Mouse (Mus musculus) lung, postnatal 25 days (tissue): ENCODE measurements around the gene Bnipl.

ENCODE experiments used
- DNase-seq: peaks from one replicate; pipeline ENCODE4 v3.0.0; 2022; ENCODE audit warnings: low spot score

Gene Bnipl

DNA sequence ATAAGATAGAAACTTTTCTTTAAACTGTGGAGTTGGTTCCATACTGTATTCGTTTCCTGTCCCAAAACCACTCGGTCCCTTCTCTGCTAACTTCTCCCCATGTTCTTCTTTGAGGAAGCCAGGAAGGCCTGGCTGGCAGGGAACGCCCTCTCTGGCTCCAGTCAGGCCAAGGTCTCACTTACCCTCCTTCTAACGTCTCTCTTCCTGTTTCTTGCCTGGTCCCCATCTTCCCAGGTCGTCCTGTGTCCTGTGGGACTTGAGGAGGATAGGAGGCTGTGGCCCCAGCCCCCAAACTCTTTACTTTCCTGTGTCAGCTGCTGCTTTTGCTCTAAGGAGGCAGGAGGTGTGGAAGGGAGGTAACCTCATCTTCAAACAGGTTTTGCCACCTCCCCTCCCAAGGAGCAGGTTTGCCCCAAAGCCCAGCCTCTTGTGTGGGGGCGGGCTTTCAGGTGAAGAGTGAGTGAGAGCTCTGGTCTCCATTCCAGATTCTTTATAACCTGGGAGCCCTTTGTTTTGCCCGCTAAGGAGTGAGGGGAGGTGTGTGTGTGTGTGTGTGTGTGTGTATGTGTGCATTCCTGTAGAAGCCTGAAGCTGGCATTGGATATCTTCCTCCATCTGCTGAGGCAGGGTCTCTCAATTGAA lies at the start of gene Bnipl:
Gene Bnipl, minus strand, starts transcription at position 411 of the 642 bp plus-strand sequence.
- peak; percentile 29 for DNase-seq

DNA sequence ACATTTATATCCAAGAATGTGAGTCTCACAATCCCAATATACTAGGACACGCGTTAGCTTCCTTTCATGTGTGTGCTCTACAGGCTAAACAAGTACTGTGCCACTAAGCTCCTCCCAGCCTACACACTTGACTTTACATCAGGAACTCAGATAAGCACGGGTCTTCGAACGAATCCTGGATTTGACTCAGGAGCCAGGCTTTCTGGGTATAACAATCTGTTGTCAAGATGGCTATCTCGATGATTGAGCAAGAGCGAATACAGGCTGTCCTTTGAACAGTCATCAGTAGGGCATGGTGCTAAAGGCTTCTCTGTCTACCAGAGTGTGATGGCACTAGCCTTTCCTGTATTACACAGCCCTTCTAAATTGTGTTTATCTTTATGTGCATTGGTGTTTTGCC lies 47.0 kb upstream of the Bnipl start:
- no peak for DNase-seq

DNA sequence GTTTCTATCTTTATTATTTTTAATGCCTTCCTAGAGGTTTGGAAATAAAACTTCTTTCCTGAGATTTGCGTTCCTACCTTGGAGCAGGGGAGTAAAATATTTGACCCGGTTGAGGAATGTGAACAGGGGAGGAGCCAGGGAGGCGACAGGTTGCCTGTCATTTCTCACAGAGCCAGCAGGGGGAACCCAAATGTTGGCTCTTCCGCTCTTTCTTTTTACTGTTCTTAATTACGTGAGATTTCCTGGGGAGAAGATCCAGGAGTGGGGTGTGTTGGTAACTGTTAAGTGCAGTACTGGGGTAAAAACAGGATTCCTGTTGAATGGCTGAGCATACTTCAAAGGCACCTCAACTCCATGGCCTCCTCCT lies 45.1 kb upstream of the Bnipl start:
- peak; percentile 67 for DNase-seq

DNA sequence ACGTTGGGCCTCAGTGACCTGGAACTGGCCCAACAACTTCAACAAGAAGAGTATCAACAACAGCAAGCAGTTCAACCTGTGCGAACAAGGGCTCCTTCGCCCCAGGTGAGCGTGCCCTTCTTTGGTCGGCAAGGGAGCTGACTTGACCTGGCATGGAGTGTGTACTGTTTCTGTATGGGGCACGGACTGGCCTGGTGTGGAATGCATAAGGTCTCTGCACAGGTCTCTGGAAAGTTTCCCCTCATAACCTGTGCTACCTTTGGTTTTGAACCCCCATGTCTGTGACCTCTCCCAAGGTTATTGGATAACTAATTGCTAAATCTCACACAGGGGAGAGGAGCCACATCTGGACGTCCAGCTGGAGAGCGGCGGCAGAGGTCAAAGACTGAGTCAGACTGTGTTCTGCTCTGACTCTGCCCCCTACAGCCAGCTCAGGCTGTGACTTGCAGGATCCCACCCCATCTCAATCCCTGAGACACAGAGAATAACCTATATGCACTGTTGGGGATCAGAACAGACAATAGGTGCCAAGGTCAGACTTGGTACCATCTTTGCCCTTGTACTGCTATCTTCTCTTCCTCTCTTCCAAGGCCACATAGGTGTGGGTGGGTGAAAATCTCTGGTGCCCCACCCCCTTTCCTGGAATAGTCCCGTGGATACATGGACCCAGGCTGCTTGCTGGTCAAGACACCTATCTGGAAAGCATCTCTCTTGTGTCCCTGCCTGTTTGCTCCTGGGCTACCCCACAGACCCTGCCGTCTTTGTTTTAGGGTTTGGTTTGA lies 44.5 kb upstream of the Bnipl start:
- DNase-seq, result no peak

DNA sequence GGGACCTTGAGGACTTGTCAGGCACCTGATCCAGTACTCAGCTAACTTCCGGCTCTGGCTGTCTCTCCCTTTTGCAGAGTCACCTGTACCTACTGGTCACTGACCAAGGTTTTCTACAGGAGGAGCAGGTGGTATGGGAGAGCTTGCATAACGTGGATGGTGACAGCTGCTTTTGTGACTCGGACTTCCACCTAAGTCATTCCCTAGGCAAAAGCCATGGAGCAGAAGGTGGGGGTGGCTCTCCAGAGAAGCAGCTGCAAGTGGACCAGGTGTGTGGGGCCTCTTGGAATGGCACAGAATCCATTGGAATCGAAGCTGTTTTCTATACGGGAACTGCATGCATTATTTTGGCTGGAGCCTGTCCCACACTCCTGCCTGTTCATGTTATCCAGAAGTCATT lies 43.7 kb upstream of the Bnipl start:
- DNase-seq, result no peak

DNA sequence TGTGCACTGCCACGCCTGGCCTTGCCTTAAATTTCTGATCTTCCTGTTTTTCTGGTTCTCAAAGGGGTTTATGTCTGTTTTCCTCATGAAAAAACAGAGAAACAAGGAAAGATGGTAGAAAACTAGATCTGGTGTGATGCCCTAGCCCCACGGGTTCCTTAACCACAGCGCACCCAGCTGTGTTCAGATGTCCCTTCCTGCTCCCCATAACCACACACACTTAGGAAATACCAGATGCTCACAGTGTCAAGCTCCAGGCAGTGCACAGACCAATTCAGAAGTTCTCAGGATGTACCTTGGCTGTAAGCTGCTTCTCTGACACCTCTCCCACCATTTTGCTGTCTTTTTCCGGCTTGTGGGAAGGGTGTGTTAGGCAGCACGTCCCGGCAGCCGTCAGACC lies 43.3 kb upstream of the Bnipl start:
- DNase-seq, result no peak

DNA sequence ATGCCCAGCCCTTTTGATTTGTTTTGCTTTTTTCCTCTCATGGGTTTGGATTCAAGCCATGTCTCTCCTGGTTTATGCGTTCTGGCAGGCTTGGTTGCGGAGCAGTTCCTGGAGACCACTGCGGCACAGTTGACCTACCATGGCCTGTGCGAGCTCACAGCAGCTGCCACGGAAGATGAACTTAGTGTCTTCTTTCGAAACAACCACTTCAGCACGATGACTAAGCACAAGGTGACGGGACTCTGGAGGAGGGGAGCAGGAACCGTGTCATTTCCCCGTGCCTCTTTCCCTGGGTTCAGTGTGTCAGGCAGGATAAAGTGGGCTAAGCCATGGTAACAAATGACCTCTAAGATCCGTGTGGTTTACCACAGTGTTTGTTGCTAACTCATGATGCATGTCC lies 42.5 kb upstream of the Bnipl start:
- DNase-seq, result peak; percentile 52

DNA sequence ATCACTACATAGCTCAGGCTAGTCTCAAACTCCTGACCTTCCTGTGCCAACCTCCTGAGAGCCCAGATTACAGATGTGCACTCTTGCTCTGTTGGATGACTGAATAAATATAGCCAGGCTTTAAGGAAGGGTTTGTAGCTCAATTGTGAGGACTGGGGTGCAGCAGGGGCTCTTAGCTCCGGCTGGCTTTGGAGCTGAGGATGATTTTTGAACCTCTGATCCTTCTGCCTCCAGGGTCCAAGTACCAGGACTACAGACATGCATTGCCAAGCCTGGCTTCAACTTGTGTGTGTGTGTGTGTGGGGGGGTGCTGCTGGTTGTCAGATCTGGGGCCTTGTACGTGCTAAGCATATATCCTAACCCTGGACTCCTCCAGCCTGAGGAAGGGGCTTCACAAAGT lies 41.9 kb upstream of the Bnipl start:
- no peak for DNase-seq

DNA sequence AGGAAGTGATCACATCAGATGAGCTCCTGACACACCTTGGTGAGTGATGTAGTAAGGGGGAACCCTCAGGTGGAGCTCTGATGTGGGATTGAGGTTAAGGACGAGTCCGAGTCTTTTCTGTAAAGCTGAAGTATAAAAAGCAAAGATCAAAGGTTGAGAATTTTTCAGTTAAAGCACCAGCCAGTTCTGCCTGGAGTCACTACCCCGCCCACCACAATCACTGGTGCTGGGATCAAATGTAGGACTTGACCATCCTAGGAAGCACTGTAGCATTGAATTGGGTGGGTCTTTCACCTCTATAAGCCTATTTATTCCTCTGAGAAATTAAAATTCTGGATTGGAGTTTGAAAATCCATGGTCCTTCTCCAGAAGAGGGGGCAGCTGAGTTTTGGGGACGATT lies 40.0 kb upstream of the Bnipl start:
- no peak for DNase-seq

DNA sequence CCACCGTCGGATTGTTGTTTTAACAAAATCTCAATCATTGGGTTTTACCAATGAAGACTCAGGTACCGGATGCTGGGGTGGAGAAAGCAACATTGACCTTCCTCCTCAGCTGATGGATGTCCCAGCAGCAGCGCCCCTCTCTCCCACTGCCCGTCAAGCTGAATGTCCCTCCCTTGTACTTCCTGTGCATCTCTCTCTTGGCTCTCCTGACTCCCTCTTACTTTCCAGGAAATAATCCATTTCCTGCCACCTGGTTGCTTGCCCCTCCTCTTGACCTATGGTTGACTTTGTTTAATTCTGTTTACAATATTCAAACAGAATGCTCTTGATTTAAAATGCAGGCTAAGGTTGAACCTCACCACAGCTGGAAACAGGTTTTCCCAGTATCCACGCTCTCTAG lies 39.2 kb upstream of the Bnipl start:
- no peak for DNase-seq

DNA sequence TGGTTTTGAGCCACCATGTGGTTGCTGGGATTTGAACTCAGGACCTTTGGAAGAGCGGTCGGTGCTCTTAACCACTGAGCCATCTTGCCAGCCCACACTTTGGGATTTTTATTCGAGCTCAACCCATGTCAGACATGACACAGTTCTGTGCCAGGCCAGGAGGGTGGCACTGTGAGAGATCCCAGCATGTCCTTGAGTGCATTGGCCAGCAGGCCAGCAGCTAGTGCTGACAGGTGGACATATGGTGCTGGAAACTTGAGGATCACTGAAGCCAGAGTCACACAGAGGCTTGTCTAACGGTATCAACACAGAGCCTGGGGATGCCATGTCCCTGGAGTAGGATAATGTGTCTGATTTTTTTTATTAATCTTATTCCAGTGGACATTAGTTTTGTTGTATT lies 38.4 kb upstream of the Bnipl start:
- no peak for DNase-seq

DNA sequence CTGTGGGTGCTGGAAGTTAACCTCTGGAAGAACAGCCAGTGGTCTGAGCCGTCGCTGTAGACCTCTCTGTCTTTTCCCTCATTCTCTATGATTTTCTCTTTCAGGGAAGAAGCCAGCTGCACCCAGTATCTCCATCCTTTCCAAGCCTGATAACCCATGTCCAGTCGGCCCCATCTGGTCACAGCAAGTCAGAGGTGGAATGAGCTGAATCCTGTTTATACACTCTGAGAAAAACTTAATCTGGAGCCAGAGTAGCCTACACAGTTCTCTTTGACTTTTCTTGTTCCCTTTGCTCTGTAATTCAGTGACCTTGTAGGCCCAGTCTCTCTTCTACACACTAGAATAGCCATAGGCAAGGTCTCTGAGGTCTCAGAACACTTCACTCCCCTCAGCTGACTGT lies 36.5 kb upstream of the Bnipl start:
- DNase-seq, result no peak

DNA sequence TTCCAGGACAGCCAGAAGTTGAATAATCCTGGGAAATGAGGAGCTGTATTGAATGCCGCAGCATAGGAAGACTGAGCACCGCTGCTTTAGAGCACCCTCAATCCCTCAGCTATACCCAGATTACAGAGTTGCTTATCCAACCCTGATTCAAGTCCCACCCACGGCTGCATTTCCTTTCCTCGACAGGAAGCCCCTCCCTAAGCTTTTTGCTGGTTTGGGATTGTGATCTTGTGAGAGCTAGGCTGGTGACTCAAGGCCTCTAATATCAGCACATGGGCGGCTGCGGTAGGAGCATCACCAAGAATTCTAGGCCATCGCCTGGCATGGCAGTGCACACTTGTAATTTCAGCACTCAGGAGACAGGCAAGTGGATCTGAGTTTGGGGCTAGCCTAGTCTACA lies 35.5 kb upstream of the Bnipl start:
- peak; percentile 47 for DNase-seq

DNA sequence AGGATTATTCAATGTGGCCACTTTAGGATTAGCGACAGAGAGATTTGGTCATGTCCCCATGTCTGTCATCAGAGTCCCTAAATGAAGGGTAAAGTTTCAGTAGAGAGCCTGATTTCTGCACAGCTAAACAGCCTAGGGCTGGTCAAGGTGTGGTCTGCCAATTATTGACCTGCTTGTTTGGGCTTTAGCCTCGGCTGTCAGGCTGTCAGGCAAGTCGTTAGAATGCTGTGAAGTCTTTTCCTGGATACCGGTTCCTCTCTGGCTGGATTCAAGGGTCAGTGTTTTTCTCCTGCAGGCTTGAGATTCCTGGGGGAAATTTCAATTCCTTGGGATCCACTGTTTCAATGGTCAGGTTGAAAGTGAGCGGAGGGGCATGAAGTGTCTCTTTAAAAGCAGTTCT lies 35.0 kb upstream of the Bnipl start:
- DNase-seq, result no peak

DNA sequence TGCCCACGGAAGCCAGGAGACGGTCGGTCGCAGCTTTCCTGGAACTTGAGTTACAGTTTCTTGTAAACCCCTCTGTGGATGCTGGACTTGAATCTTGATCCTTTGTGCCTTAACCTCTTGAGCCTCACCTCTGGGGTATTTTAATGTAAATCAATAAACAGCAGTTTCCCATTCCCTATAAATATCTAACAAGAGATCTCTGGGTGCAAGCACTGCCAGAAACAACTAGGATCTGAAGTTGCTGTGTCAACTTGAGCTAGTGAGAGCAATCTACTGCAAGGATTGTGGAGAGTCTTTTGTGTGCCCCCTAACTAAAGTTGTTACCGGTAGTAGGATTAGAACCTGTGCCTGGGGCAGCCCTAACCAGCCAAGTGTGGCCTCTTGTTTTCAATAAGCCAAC lies 34.4 kb upstream of the Bnipl start:
- DNase-seq, result no peak

DNA sequence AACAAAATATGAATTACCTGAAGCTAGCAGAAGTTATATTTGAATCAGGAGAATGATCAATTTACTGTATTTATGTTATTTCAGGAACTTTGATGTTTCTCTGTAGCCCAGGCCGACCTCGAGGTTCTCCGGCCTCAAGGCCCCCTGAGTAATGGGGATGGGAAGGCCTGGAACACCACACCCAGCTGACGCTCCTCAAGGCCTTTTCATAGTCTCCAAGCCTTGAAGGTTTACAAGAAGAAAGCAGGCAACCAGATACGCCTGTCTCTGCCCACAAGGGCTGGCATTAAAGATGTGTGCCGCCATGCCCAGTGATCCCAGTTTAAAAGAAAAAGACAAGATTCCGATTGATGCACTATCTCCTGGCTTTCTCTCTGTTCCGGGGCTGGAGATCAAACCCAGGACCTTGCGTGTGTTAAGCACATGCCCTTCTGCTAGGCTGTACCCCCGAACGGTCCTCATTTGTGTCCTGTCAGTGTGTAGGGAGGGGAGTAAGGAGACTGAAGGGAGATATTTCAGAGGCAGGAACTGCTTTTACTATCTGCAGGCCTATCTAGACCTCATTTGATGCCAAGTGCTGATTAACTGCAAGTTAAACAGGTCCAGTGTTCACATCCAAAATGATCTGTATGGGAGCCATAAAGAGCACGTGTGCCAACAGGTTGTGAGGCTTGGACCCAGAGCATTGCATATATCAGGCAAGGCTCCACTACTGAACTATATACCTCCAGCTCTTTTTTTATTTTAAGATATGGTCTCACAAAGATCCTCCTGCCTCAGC lies 33.7 kb upstream of the Bnipl start:
- DNase-seq, result no peak

DNA sequence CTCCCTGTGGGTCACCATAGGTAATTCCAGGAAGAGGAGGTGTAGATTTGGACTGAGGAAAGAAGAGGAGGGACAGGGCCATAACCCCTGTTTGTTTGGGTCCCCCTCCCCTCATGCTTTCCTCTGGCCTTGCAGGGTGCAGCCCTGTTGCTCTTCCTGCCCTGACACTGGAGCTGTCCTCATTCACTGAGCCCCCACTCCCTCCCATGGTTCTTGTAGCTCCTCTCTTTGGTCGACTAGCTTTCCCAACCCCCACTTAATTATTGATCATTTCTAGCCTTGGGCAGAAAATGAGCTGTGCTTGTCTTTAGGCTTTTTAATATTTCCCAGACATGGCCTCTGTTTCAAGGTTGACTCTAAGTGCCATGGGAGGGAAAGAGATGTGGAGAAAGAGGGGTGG lies 33.1 kb upstream of the Bnipl start:
- no peak for DNase-seq

DNA sequence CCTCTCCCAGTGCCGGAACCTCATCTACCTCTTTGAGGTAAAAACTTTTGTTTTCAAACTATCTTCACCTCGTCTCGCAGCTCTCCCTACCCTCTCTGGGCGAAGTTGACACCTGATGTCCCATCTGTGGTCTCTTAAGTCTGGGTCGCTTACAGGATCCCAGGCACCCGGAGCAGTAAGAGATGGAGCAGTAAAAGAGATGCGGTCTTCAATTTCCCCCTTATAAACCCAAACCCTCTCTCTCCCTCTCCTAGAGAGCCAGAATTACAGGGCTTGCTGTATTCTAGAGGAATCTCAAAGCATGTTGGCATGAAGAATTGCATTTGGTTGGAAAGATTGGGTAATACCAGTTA lies 32.6 kb upstream of the Bnipl start:
- no peak for DNase-seq

DNA sequence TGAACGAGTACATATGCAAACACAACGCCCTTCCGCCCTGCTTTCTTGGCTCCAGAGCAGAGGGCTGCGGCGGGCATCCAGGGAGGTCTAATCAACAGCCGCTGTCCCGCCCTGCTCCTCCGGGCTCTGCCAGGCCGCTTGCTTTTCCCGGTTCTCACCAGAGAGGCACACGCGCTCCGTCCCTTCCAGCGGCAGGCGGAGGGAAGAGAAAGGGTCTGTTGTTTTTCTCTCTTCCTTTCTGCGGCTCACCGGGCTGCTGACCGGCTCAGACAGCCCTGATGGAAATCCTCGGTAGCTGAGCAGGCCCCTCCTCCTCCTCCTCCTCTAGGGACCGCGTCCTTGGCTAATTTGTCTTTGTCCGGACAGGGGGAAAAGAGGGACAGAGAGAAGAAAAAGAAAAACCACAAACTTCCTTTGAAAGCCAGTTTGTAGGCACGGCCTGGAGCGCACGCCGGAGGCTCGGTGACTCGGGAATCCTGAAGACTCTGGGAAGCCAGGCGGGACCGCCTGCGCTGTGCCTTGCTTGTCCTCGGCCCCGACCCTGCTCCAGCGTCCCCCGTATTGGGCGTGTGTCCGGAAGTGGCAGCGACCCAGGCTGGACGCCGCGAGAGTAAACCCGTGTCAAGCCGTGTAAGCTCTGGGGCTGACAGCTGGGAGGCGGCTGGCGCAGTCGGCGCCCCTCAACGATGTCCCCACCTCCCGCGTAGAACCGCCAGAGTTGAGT lies 32.0 kb upstream of the Bnipl start:
- DNase-seq, result peak; percentile 85

DNA sequence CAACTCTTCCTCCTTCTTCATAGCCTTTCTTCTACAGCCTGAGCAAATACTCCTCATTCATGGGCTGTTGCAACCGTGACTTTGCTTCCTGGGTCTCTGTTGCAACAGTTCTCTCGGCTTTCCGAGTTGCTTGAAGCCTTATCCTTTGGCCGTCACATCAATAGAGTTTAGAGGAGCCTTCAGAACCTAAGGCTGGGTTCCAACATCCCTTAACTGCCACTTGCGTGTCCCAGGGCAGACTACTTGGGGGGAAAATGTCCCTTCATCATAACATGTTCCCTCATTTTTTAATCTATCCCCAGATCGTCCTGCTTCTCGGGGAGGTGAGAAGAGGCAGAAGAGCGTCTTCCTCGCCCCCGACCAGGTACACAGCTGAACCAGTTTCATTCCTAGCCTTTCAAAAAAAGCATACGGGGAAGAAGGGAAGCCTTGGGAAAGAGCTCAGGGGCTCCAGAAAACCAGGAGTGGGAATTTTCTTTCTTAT lies 31.4 kb upstream of the Bnipl start:
- peak; percentile 86 for DNase-seq

DNA sequence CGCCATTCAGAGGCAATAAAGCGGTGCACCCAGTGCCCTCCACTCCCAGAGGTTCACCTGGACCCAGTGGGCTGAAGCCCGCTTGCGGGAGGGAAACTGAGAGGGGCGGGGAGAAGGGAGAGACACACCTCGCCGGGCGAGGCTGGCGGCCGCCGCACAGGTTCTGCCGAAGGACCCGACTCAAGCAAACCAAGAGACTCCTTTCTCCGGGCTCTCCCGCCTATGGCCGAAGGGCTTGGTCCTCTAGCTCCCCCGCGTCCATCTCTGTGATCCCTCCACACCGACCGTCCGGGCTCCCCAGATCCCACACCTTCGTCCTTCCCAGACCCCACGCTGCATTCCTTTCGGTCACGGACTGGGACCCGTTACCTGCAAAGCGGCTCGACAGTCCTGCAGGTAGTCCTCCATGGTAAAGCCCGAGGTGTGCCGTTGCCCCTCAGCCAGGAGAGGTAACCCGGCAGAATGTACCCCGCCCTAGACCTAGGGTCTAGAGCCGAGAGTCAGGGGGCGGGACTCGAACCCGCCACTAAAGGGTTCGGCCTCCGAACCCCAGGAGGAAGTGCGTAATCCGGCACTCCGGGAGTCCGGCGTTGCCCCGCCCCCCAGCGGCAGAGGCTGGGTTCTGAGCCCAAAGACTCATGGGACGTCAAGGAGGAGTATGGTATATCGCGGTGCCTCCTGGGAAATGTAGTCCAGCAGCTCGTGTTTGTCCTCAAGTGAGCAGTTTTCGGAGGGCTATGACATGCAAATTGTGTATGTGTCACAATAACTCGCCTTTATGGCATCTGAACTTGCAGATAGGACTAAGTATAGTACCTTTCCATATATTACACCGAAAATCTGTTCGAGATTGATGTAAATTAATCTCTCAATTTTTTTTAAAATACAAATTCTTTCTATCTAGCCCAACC lies 30.5 kb upstream of the Bnipl start, which contains the start of the genes Mindy1 and Prune1:
Gene Mindy1, plus strand, starts transcription at position 130 of the 911 bp plus-strand sequence.
Gene Prune1, minus strand, starts transcription at position 861 of the 911 bp plus-strand sequence.
- DNase-seq, result peak; percentile 99
